Mouse (Mus musculus): Measurements from ENCODE around the gene Cyp4f39.

DNA sequence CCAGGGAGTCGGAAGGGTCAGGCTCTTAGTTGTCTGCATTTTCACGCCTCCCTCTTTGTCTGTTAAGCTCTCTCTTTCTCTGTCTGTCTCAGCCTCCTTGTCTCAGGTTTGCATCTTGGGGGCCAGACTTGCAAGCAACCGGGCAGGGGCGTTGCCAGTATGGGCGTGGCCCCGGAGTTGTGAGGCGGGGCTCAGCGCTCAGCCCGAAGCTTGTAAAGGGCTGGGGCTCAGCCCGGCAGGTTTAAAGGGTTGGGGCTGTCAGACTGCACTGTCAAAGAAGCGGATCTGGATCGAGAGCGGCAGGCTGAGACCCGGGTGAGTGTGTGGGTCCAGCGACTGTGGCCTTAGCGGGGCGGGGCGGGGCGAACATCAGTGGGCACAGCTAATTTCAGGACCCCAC lies at the start of gene Cyp4f39:
- no peak for TF ChIP-seq CTCF (IDR thresholded peaks at IDR 0.05; ENCODE audit: extremely low read depth, insufficient read depth, low read length)
- TF ChIP-seq POLR2A (IDR thresholded peaks at IDR 0.05; ENCODE audit: extremely low read depth, insufficient read depth, low read length) = no peak

Data from cortical plate, adult 2 months (tissue).